Mouse (Mus musculus) liver, adult 2 months (tissue): Measurements from ENCODE around the gene Lin37.
A peak's percentile ranks its signal among the peaks of the same experiment; 100 is the strongest.

Experiments used
- CTCF ChIP-seq: fragments of 200-500 bp; IDR thresholded peaks from 2 replicates; pipeline ENCODE4 v1.5.1; 2011; ENCODE audit warnings: low read depth, low read length, control low read depth
- POLR2A ChIP-seq: fragments of 200-500 bp; IDR thresholded peaks from 2 replicates; pipeline ENCODE4 v1.6.1; 2011; ENCODE audit warnings: low read length, control low read depth; ENCODE audit not compliant: insufficient read depth; ENCODE audit errors: extremely low read depth

DNA sequence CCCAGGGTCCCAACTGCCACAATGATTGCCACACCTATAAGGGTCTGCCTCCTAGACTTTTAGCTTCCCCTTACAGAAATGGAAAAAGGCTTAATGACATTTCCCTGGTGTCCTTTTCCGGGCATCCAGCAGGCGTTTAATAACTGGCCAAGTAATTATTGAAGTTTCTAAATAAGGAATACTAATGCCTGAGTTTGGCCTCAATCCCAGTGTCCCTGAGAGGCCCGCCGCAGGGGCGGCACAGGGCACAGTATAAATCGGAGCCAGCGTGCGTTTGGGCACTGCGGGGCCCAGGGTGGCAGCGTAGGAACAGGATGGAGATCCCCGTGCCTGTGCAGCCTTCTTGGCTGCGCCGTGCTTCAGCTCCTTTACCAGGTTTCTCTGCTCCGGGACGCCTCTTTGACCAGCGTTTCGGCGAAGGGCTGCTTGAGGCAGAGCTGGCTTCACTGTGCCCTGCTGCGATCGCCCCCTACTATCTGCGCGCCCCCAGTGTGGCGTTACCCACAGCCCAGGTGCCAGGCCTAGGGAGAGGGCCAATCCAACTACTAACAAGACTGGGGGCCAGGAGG is 6.5 kb downstream of the Lin37 start:
- peak; percentile 65; the same call in 1 of the 2 replicates for TF ChIP-seq POLR2A
- TF ChIP-seq CTCF: no peak
